Mouse (Mus musculus) megakaryocyte, embryonic 14.5 days (primary cell): ENCODE measurements around the gene Fxr1.

Source experiments
- FLI1 ChIP-seq: IDR thresholded peaks from 2 replicates; pipeline ENCODE4 v1.6.1; 2012; ENCODE audit warnings: low read length, inconsistent platforms, mixed read lengths
- GATA1 ChIP-seq: IDR thresholded peaks from 3 replicates; pipeline ENCODE4 v1.6.1; 2012; ENCODE audit warnings: mixed read lengths, low read length, inconsistent platforms, borderline replicate concordance

- no peak for TF ChIP-seq FLI1
- no peak for TF ChIP-seq GATA1
These were observed 12.9 kb upstream of the Fxr1 start for GRCm38 (mm10) chr3:34006824-34007223.
